Mouse (Mus musculus) bone marrow macrophage, adult 2 months (primary cell): ENCODE results near the gene Ttll5.
A peak's percentile ranks its signal among the peaks of the same experiment; 100 is the strongest.

ENCODE experiments used
- CTCF ChIP-seq: IDR thresholded peaks from 2 replicates; pipeline ENCODE4 v1.5.1; 2012; ENCODE audit warnings: low read depth, mild to moderate bottlenecking, low read length, moderate library complexity
- POLR2A ChIP-seq: IDR thresholded peaks from 2 replicates; pipeline ENCODE4 v1.6.1; 2012; ENCODE audit warnings: mild to moderate bottlenecking, low read depth, low read length, borderline replicate concordance

DNA sequence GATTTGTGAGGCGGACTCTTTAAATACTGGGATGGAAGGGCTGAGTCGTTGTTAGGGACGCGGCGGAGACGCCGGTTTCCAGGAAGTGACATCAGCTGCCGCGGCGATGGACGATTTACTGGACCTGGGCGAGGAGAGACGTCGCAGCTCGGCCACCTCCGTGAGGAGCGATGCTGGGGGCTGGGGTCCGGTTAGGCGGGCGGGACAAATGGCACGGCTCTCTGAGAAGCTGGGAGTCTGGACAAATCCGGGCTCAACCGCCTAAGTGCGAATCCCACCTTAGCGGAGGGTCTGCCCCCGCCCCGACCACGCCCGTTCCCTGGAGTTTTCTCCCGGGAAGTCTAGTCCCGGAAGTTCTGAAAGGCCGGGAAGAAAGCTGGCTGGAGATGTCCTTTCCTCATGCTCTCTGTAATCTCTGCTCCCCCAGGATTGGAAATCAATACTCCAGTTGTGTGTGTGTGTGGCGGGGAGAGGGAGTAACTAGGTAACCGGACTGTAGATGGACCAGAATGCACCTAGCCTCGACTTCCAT, 258.1 kb downstream of the Ttll5 start, which contains the start of gene Ift43:
- TF ChIP-seq CTCF: peak; percentile 14; the same call in 1 of the 2 replicates
- no peak for TF ChIP-seq POLR2A
